Mouse (Mus musculus) hindbrain, embryonic 15.5 days (tissue): ENCODE measurements around the gene Arl5a. TPM values are rescaled to one million over a fixed set of nuclear protein-coding genes. Genes with fewer than 3 reads are reported as not detected.
A peak's percentile ranks its signal among the peaks of the same experiment; 100 is the strongest.

Source experiments
- ATAC-seq: fragments of 200-750 bp; cut with Nextera tagmentation; 2 replicates; pipeline ENCODE4 v1.8.0; 2017; ENCODE audit warnings: low read depth, moderate number of reproducible peaks, moderate TSS enrichment; ENCODE audit not compliant: low FRiP score
- H3K27ac ChIP-seq: fragments of 300-500 bp; sonication (generic); replicated peaks from 2 replicates; pipeline ENCODE4 v1.5.1; 2015; ENCODE audit warnings: mild to moderate bottlenecking, inconsistent platforms
- H3K27me3 ChIP-seq: fragments of 300-500 bp; sonication (generic); 2 replicates; pipeline ENCODE4 v1.6.1; 2015; ENCODE audit warnings: control low read depth, inconsistent platforms
- H3K36me3 ChIP-seq: fragments of 300-500 bp; sonication (generic); 2 replicates; pipeline ENCODE4 v1.6.1; 2015; ENCODE audit warnings: control low read depth, inconsistent platforms
- H3K4me1 ChIP-seq: fragments of 300-500 bp; sonication (generic); replicated peaks from 2 replicates; pipeline ENCODE4 v1.6.1; 2015; ENCODE audit warnings: control low read depth, inconsistent platforms
- H3K4me2 ChIP-seq: fragments of 300-500 bp; sonication (generic); 2 replicates; pipeline ENCODE4 v1.6.1; 2015; ENCODE audit warnings: moderate library complexity, mild to moderate bottlenecking, inconsistent platforms
- H3K4me3 ChIP-seq: fragments of 300-500 bp; sonication (generic); 2 replicates; pipeline ENCODE4 v1.5.1; 2015; ENCODE audit warnings: mild to moderate bottlenecking, inconsistent platforms
- H3K9ac ChIP-seq: fragments of 300-500 bp; sonication (generic); 2 replicates; pipeline ENCODE4 v1.6.1; 2015; ENCODE audit warnings: inconsistent platforms
- H3K9me3 ChIP-seq: fragments of 300-500 bp; sonication (generic); 2 replicates; pipeline ENCODE4 v1.6.1; 2016; ENCODE audit warnings: control low read depth, inconsistent platforms
- WGBS: fragments of 180-500 bp; shearing (Covaris S2); methylation state at CpG from one replicate; pipeline ENCODE4 v1.1.7; 2015; 5-methylcytosine and 5-hydroxymethylcytosine counted together
- polyA plus RNA-seq: library from polyadenylated mRNA; unstranded; fragments of >200 nt; fragmentation: Nextera tagmentation; extraction: Ambion mirVana; gene quantifications from 2 replicates; pipeline ENCODE4 v1.2.1, GENCODE M21; 2015

Arl5a gene
- polyA plus RNA-seq, 1 experiment from 2014 or later: 38.3 TPM

DNA sequence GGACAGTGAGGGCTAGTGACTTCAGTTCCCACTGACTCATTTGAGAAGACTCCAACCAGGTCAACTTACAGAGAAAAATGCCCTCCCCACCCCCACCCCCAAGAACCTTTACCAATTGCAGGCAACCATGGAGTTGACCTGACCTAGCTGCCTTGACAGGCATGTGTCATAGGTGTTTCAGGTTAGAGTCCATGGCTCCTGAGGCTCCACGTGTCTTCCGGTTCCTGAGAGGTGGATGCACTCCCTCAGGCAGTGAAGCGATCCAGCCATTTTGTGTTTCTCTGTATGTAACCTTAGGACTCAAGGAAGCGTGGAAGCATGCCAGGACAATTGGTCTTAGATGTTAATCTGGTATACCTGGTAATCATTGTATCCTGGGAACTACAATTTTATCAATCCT, 13.7 kb upstream of the Arl5a start:
- H3K9me3 ChIP-seq: no peaks in the 10 kb centered on the region
- H3K27ac ChIP-seq: no peak overlapping the region
- no peak overlapping the region for H3K4me3 ChIP-seq
- 96% methylated on average over 4 of the region's 4 CpGs for whole genome bisulfite sequencing
- H3K27me3 ChIP-seq: no peaks in the 10 kb centered on the region
- no peak overlapping the region for H3K9ac ChIP-seq
- no peak for ATAC-seq
- H3K4me1 ChIP-seq: no peaks in the 10 kb centered on the region
- no peak overlapping the region for H3K4me2 ChIP-seq
- H3K36me3 ChIP-seq: peaks cover 4% of the 10 kb centered on the region; the same call in 1 of the 2 replicates

DNA sequence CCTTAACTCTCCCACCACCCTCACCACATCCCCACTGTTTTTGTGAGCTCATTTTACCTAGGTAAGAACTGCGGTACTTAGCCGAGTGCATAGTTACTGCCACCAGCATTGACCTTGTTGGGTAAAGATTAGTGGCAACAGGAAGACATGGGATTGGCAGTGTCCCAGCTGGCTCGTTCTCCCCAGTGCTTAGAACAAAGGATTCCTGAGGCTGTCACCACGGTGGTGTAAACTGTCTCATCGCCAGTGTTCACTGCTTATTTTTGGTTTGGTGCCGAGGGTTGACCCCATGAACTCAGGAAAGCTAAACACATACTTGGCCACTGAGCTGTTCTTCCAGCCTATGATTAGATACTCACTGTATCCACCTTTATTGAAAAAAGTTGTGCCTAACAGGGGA, 13.3 kb upstream of the Arl5a start:
- WGBS: 49% methylated on average over 6 of the region's 6 CpGs
- no peaks in the 10 kb centered on the region for H3K9me3 ChIP-seq
- no peak overlapping the region for H3K4me3 ChIP-seq
- no peak overlapping the region for H3K27ac ChIP-seq
- no peak overlapping the region for H3K4me2 ChIP-seq
- H3K36me3 ChIP-seq: peaks cover 4% of the 10 kb centered on the region; the same call in 1 of the 2 replicates
- 0 out of 2 replicates have a peak, but pooled peaks have one; percentile 35 for ATAC-seq
- H3K27me3 ChIP-seq: no peaks in the 10 kb centered on the region
- H3K4me1 ChIP-seq: no peaks in the 10 kb centered on the region
- H3K9ac ChIP-seq: no peak overlapping the region

DNA sequence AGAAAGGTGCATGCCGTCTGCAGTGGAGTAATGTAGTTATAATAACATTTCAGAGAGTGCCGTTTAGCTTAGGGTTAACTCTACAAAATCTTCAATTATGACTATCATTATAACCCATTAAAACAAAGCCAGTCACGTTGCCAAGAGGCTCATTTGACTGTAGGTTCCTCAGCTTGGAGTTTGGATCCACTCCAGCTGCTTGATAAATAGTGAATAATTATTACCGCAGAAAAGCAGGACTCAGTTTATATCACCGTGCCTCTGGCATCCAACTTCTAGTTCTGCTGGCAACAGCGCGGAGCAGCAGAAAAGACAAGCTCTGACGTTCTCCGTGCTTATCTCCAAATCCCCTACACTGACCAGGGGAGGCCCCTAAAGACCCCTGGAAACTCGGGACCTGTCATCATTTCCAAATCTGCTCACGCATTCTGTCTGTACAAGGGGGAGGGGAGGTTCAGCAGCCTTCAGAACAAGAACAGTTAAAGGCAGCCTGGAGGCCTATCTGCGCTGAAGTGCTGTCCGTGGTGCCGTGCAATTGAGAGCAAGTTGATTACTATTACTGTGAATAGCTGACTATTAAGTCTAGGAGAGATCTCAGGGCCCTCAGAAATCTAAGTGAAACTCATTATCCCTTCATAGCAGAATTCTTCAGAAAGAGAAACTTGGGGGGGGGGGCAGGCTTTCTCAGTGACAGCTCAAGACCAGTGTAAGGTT, 11.4 kb upstream of the Arl5a start:
- H3K27ac ChIP-seq: 0 out of 2 replicates have a peak overlapping the region, but pooled peaks have one; percentile 40
- 58% methylated on average over 14 of the region's 14 CpGs for WGBS
- H3K4me2 ChIP-seq: no peak overlapping the region
- H3K9ac ChIP-seq: no peak overlapping the region
- H3K4me3 ChIP-seq: no peak overlapping the region
- peaks cover 4% of the 10 kb centered on the region; the same call in 1 of the 2 replicates for H3K36me3 ChIP-seq
- no peaks in the 10 kb centered on the region for H3K4me1 ChIP-seq
- H3K27me3 ChIP-seq: no peaks in the 10 kb centered on the region
- no peaks in the 10 kb centered on the region for H3K9me3 ChIP-seq
- ATAC-seq: peak; percentile 67; the same call in 1 of the 2 replicates

DNA sequence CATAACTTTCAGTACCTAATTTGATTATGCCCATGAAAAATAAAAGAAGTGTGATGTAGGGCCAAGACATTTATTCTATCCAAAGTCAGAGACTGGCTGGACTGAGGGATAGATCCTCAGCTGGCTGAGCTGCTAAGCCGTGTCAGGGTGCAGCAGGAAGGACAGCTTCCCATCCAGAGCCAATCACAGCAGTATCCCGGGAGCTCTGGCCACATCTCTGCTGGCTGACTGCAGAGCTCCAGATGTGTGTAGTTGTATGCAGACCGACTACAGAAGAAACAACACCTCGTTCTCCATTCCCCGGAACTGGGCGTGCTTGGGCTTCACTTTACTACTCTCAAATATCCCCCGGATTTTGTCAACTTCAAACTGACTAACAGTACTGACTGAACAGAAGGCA, 8.7 kb upstream of the Arl5a start:
- H3K9ac ChIP-seq: no peak overlapping the region
- no peak overlapping the region for H3K4me2 ChIP-seq
- no peak for ATAC-seq
- peaks cover 4% of the 10 kb centered on the region; the same call in 1 of the 2 replicates for H3K36me3 ChIP-seq
- H3K4me1 ChIP-seq: no peaks in the 10 kb centered on the region
- no peak overlapping the region for H3K27ac ChIP-seq
- WGBS: 69% methylated on average over 7 of the region's 7 CpGs
- no peak overlapping the region for H3K4me3 ChIP-seq
- H3K9me3 ChIP-seq: no peaks in the 10 kb centered on the region
- H3K27me3 ChIP-seq: no peaks in the 10 kb centered on the region

DNA sequence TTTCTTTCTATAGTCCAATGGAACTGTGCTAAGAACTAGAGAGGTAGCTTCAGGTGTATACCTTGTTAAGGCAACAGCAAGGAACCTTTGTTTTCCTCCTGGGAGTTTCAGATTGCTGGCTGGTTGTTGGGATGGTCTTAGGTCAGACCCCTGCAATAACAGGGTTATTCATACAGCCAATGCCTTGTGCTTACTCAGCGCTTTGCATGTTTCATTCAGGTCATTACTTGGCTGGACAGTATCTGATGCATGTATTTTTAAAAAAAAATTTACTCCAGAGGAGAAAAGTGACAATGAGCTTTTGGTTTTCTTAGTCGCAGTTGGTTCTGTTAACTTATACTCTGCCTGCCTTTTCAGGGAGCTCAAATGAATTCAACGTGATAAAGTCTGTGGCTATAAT, 2.7 kb upstream of the Arl5a start:
- no peaks in the 10 kb centered on the region for H3K9me3 ChIP-seq
- no peaks in the 10 kb centered on the region for H3K27me3 ChIP-seq
- no peaks in the 10 kb centered on the region for H3K36me3 ChIP-seq
- no peak overlapping the region for H3K27ac ChIP-seq
- WGBS: 85% methylated on average over 3 of the region's 3 CpGs
- H3K9ac ChIP-seq: no peak overlapping the region
- ATAC-seq: no peak
- no peak overlapping the region for H3K4me2 ChIP-seq
- peaks cover 19% of the 10 kb centered on the region for H3K4me1 ChIP-seq
- H3K4me3 ChIP-seq: no peak overlapping the region

DNA sequence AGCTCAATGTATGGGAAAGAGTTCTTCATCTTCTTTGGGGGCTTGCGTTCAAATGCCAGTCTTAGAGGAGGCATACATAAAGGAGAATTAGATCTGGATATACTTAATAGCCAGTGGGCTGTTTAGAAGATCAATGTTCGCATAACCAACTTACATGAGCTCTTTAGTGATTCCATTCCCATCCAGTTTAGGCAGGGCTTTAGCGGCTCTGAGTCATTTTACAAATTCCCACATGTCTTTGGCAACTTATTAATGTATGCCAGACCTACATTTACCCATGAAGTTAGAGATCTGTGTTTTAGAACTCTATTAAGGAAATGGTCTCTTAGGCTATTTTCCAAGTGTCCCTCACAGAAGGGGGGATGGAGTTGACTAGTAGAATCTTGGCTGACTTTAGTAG, 1.3 kb upstream of the Arl5a start:
- 88% methylated on average over 3 of the region's 3 CpGs for WGBS
- ATAC-seq: no peak
- peak overlapping the region; percentile 84; the same call in 1 of the 2 replicates for H3K4me2 ChIP-seq
- no peaks in the 10 kb centered on the region for H3K9me3 ChIP-seq
- H3K27ac ChIP-seq: no peak overlapping the region
- no peak overlapping the region for H3K4me3 ChIP-seq
- H3K36me3 ChIP-seq: no peaks in the 10 kb centered on the region
- no peak overlapping the region for H3K9ac ChIP-seq
- H3K27me3 ChIP-seq: no peaks in the 10 kb centered on the region
- H3K4me1 ChIP-seq: peaks cover 31% of the 10 kb centered on the region

DNA sequence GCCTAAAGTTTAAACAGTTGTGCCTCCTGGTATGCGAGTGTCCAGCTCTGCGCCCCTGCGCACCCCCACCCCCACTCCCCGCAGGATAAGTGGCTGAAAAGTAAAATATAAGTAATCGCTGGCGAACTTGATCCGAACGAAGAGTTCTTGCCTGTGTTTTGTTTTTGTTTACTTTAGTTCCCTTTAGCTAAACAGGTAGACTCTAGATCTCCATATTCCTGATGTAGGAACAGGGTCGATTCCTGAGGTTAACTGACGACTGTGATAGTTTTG, 758 bp upstream of the Arl5a start:
- Histone ChIP-seq H3K9ac (peak overlapping the region; percentile 47), H3K4me2 (peak overlapping the region; percentile 84), H3K9me3 (no peaks in the 10 kb centered on the region), H3K4me1 (peaks cover 33% of the 10 kb centered on the region), H3K27me3 (no peaks in the 10 kb centered on the region), H3K4me3 (peak overlapping the region; percentile 83), H3K36me3 (no peaks in the 10 kb centered on the region), H3K27ac (peak overlapping the region; percentile 89)
- ATAC-seq: no peak
- WGBS: 31% methylated on average over 10 of the region's 10 CpGs

DNA sequence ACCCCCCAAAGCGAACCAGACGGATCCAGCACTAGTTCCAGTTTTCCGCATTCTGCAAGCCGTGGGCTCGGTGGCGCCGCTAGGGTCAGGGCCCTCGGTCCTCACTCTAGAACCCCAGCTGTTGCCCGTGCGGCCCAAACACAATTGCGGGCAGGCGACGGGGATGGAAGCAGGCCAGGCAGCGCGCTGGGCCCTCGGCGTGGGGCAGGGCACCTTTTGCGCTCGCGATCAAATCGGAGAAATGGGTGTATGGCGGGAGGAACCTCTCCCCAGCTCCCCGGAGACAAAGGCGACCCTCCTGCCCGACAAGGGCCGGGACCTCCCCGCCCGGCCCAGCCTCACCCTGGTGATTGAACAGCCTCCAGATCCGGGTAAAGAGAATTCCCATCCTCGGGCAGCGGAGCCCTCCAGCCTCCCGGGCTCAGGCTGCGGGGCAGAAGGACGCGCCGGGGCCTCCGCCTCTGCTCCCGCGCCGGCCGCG, 413 bp downstream of the Arl5a start:
- H3K9me3 ChIP-seq: no peaks in the 10 kb centered on the region
- H3K4me3 ChIP-seq: peak overlapping the region; percentile 83
- peak overlapping the region; percentile 89 for H3K27ac ChIP-seq
- WGBS: under 1% methylated on average over 42 of the region's 42 CpGs
- peak overlapping the region; percentile 80 for H3K9ac ChIP-seq
- H3K27me3 ChIP-seq: no peaks in the 10 kb centered on the region
- no peaks in the 10 kb centered on the region for H3K36me3 ChIP-seq
- peaks cover 34% of the 10 kb centered on the region for H3K4me1 ChIP-seq
- H3K4me2 ChIP-seq: peak overlapping the region; percentile 84
- peak; percentile 90 for ATAC-seq

DNA sequence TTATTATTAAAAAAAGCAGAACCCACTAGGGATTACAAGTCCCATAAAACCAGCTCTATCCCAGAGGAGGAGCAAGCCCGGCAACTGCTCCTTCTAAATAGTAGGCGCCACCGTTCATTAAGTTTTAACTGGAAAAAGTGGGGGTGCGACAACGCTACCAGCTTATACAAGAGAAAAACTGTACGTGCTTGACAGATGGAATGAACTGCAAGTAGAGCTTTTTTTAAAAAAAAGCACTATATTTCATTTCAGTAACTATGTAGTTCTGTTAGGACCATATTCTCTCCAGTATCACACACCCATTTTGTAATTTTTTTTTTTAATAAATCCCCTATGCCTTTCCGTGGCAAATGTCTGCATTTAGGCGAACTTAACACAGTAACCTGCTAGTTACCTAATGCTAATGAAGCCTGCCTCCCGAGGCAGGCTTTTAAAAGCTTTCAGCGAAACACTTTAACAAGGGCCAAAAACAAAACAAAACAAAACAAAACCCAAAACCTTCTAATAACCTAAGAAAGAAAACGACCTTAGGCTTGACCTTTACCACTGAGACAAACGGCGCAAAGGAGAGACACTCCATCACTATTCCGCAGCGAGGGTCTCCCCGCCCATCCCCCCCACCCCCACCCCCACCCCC, 972 bp downstream of the Arl5a start:
- Histone ChIP-seq H3K4me2 (peak overlapping the region; percentile 84), H3K4me3 (peak overlapping the region; percentile 83), H3K9ac (peak overlapping the region; percentile 80), H3K27me3 (no peaks in the 10 kb centered on the region), H3K27ac (no peak overlapping the region), H3K9me3 (no peaks in the 10 kb centered on the region), H3K36me3 (no peaks in the 10 kb centered on the region), H3K4me1 (peaks cover 39% of the 10 kb centered on the region)
- 2% methylated on average over 16 of the region's 16 CpGs for WGBS
- no peak for ATAC-seq

DNA sequence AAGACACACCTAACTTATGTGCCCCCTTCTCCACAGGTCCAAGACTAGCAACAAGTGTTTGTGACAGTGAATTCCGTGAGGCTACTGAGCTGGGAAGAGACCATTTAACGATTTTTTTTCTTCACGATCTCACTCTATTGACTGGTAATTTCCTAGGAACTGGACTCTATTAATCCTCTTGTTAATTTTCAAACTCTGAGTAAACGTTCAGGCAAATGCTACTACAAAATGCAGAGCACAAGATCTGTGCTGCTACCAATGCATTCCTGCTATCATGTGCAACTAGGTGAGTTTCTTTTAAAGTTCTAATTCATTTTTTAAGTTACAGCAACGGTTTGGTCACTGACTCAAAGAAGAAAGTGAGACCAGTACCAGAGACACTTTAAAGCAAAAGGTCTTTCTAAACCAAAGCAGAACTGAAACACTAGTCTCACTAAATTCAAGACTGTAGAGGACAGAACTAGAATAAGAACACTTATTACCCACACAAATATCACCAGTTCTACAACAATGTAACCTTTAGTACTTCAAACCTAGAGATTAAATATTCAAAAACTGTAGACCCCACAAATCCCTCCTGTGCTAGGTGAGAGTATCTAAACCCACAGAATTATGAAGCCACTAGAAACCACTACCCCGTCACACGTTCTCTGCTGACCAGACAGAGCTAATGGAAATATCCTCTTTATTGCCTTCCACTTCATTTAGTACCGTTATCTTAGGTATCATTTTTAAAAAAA, 1.7 kb downstream of the Arl5a start:
- peak overlapping the region; percentile 80; the same call in 1 of the 2 replicates for H3K9ac ChIP-seq
- WGBS: 51% methylated on average over 8 of the region's 8 CpGs
- no peaks in the 10 kb centered on the region for H3K9me3 ChIP-seq
- no peak for ATAC-seq
- no peaks in the 10 kb centered on the region for H3K36me3 ChIP-seq
- no peaks in the 10 kb centered on the region for H3K27me3 ChIP-seq
- peak overlapping the region; percentile 83 for H3K4me3 ChIP-seq
- peak overlapping the region; percentile 84 for H3K4me2 ChIP-seq
- no peak overlapping the region for H3K27ac ChIP-seq
- peaks cover 40% of the 10 kb centered on the region for H3K4me1 ChIP-seq

DNA sequence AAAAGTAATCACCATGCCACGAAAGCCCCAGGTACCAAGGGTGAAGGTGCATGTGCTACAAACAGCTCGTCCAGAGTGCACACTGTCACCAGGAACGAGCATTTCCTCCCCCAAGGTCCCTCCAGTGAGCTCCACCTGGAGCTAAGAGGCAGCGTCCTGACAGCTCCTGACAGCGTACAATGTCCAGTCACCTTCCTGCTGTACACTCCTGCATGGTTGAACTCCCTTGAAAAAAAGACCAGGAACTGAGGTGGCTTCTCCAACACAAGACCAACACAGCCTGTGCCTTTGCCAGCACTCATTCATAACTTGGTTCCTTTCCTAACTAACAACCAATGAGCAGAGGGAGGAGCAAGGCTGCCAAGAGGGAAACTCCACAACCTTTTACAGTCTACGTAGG, 3.5 kb downstream of the Arl5a start:
- no peak overlapping the region for H3K27ac ChIP-seq
- WGBS: 77% methylated on average over 6 of the region's 6 CpGs
- no peaks in the 10 kb centered on the region for H3K27me3 ChIP-seq
- peaks cover 3% of the 10 kb centered on the region for H3K36me3 ChIP-seq
- no peak overlapping the region for H3K4me2 ChIP-seq
- peaks cover 40% of the 10 kb centered on the region for H3K4me1 ChIP-seq
- H3K9me3 ChIP-seq: no peaks in the 10 kb centered on the region
- no peak overlapping the region for H3K9ac ChIP-seq
- no peak overlapping the region for H3K4me3 ChIP-seq
- no peak for ATAC-seq
